Comparison of ENCODE assay signal across 8 mouse cellular contexts in genomic region chr4:154907833-154908232, GRCm38 (mm10). TPM values are rescaled to one million over a fixed set of nuclear protein-coding genes. Genes with fewer than 3 reads are reported as not detected.
DNase-seq lines count a peak whose midpoint lies in the region; ATAC-seq and TF ChIP-seq lines count a peak whose summit lies in the region.

No protein-coding gene starts in this region.

- no peaks in the 10 kb centered on the region for H3K4me1 ChIP-seq in forebrain, postnatal 0 days (ENCODE audit: insufficient read depth)
- H3K4me1 ChIP-seq in hindbrain, embryonic 16.5 days (ENCODE audit: control insufficient read depth, insufficient read depth, low read depth, low read length), result peaks cover 4% of the 10 kb centered on the region

- H3K9me3 ChIP-seq in forebrain, postnatal 0 days (ENCODE audit: low read length), result no peaks in the 10 kb centered on the region
- no peaks in the 10 kb centered on the region for H3K9me3 ChIP-seq in hindbrain, embryonic 16.5 days (ENCODE audit: control insufficient read depth, low read length)

- peak; percentile 75 for ATAC-seq in forebrain, postnatal 0 days
- ATAC-seq in hindbrain, embryonic 16.5 days, result no peak

- 45% methylated on average over 17 of the region's 17 CpGs for WGBS in forebrain, postnatal 0 days
- WGBS in hindbrain, embryonic 16.5 days, result 45% methylated on average over 17 of the region's 17 CpGs

- no peak overlapping the region for H3K9ac ChIP-seq in forebrain, postnatal 0 days
- H3K9ac ChIP-seq in hindbrain, embryonic 16.5 days (ENCODE audit: low read depth, low read length), result peak overlapping the region; percentile 47; the same call in 1 of the 2 replicates

- H3K27me3 ChIP-seq in forebrain, postnatal 0 days (ENCODE audit: insufficient read depth, low read length), result no peaks in the 10 kb centered on the region
- no peaks in the 10 kb centered on the region for H3K27me3 ChIP-seq in hindbrain, embryonic 16.5 days (replicated peaks; ENCODE audit: control insufficient read depth, insufficient read depth, low read length)

- no peak overlapping the region for H3K27ac ChIP-seq in forebrain, postnatal 0 days (ENCODE audit: low read depth, low read length)
- peak overlapping the region; percentile 23; the same call in 1 of the 2 replicates for H3K27ac ChIP-seq in hindbrain, embryonic 16.5 days (ENCODE audit: low read depth, low read length)

- DNase-seq in gastrocnemius, adult 18-20 months (ENCODE audit: low spot score), result peak; percentile 69
- no peak for DNase-seq in gastrocnemius, adult 8-10 months (ENCODE audit: low spot score in 2 of 2)
- peak; percentile 83 for DNase-seq in cerebellum, adult 9-10 months
- DNase-seq in forebrain, postnatal 0 days, result peak; percentile 82
- peak; percentile 57 to 65 for DNase-seq in layer of hippocampus, postnatal 36 days
- DNase-seq in lung, postnatal 14 days, result peak; percentile 82
- peak; percentile 57 for DNase-seq in retina, postnatal 7 days (ENCODE audit: low read depth, low spot score)

- TF ChIP-seq CTCF in forebrain, postnatal 0 days (IDR thresholded peaks at IDR 0.05; ENCODE audit: low read depth), result peak; percentile 84

- no peak overlapping the region for H3K4me3 ChIP-seq in forebrain, postnatal 0 days (ENCODE audit: low read depth, low read length)
- no peak overlapping the region for H3K4me3 ChIP-seq in hindbrain, embryonic 16.5 days (ENCODE audit: low read length)

- no peaks in the 10 kb centered on the region for H3K36me3 ChIP-seq in forebrain, postnatal 0 days (ENCODE audit: insufficient read depth)
- H3K36me3 ChIP-seq in hindbrain, embryonic 16.5 days (ENCODE audit: control insufficient read depth, insufficient read depth, low read length), result no peaks in the 10 kb centered on the region

- H3K4me2 ChIP-seq in forebrain, postnatal 0 days (ENCODE audit: low read depth), result no peak overlapping the region
- H3K4me2 ChIP-seq in hindbrain, embryonic 16.5 days (ENCODE audit: low read length), result peak overlapping the region; percentile 19; the same call in 1 of the 2 replicates

RNA-seq across cellular contexts. Expression of gene Fam213b, which starts 8.9 kb away (rescaled TPM):
- total RNA-seq in gastrocnemius, adult 18-20 months (2021), result 10 to 100 TPM; 69.5 to 73.0 TPM
- total RNA-seq in gastrocnemius, adult 8-10 months (2022), result 10 to 100 TPM; 84.8 to 99.7 (median 97.8) TPM
- 30.8 and 41.2 TPM in 2 replicates for total RNA-seq in forebrain, postnatal 0 days (2014; rRNA removed)
- polyA plus RNA-seq in forebrain, postnatal 0 days (2015; fragmentation: Nextera tagmentation; extraction: Ambion mirVana), result 59.7 and 62.1 TPM in 2 replicates
- 67.8 and 80.1 TPM in 2 replicates for polyA plus RNA-seq in hindbrain, embryonic 16.5 days (2015; fragmentation: Nextera tagmentation; extraction: Ambion mirVana)
- total RNA-seq in layer of hippocampus, postnatal 36 days (2021), result 10 to 100 TPM; 40.4 to 45.9 TPM

RNA-seq across cellular contexts. Expression of gene Tnfrsf14, which starts 20.5 kb away (rescaled TPM):
- 1 to 10 TPM; 1.3 to 1.9 TPM for total RNA-seq in gastrocnemius, adult 18-20 months (2021)
- total RNA-seq in gastrocnemius, adult 8-10 months (2022), result 1 to 10 TPM; 1.2 to 3.5 (median 1.9) TPM
- 2.6 TPM in 1 of 2 replicates, not detected in the other for total RNA-seq in forebrain, postnatal 0 days (2014; rRNA removed)
- not detected in 2 replicates for polyA plus RNA-seq in forebrain, postnatal 0 days (2015; fragmentation: Nextera tagmentation; extraction: Ambion mirVana)
- 0.23 and 0.27 TPM in 2 replicates for polyA plus RNA-seq in hindbrain, embryonic 16.5 days (2015; fragmentation: Nextera tagmentation; extraction: Ambion mirVana)
- total RNA-seq in layer of hippocampus, postnatal 36 days (2021), result 1 to 10 TPM in 1 of 2 experiments, under 1 TPM in 1; 0.60 to 1.1 TPM

RNA-seq across cellular contexts. Expression of gene Mmel1, which starts 38.4 kb away (rescaled TPM):
- not detected for total RNA-seq in gastrocnemius, adult 18-20 months (2021)
- not detected for total RNA-seq in gastrocnemius, adult 8-10 months (2022)
- 0.43 and 1.5 TPM in 2 replicates for total RNA-seq in forebrain, postnatal 0 days (2014; rRNA removed)
- 0.39 and 0.74 TPM in 2 replicates for polyA plus RNA-seq in forebrain, postnatal 0 days (2015; fragmentation: Nextera tagmentation; extraction: Ambion mirVana)
- 0.70 and 0.93 TPM in 2 replicates for polyA plus RNA-seq in hindbrain, embryonic 16.5 days (2015; fragmentation: Nextera tagmentation; extraction: Ambion mirVana)
- total RNA-seq in layer of hippocampus, postnatal 36 days (2021), result under 1 TPM; 0.15 to 0.40 TPM

RNA-seq across cellular contexts. Expression of gene Hes5, which starts 52.9 kb away (rescaled TPM):
- not detected for total RNA-seq in gastrocnemius, adult 18-20 months (2021)
- not detected for total RNA-seq in gastrocnemius, adult 8-10 months (2022)
- 92.2 and 100 TPM in 2 replicates for total RNA-seq in forebrain, postnatal 0 days (2014; rRNA removed)
- 107 and 120 TPM in 2 replicates for polyA plus RNA-seq in forebrain, postnatal 0 days (2015; fragmentation: Nextera tagmentation; extraction: Ambion mirVana)
- polyA plus RNA-seq in hindbrain, embryonic 16.5 days (2015; fragmentation: Nextera tagmentation; extraction: Ambion mirVana), result 146 and 167 TPM in 2 replicates
- 10 to 100 TPM; 17.6 to 28.1 TPM for total RNA-seq in layer of hippocampus, postnatal 36 days (2021)

RNA-seq across cellular contexts. Expression of gene Pank4, which starts 56.1 kb away (rescaled TPM):
- total RNA-seq in gastrocnemius, adult 18-20 months (2021), result 10 to 100 TPM; 31.9 to 35.6 TPM
- 10 to 100 TPM; 28.2 to 31.7 (median 31.5) TPM for total RNA-seq in gastrocnemius, adult 8-10 months (2022)
- total RNA-seq in forebrain, postnatal 0 days (2014; rRNA removed), result 39.7 and 40.0 TPM in 2 replicates
- 20.4 and 22.6 TPM in 2 replicates for polyA plus RNA-seq in forebrain, postnatal 0 days (2015; fragmentation: Nextera tagmentation; extraction: Ambion mirVana)
- 37.8 and 39.5 TPM in 2 replicates for polyA plus RNA-seq in hindbrain, embryonic 16.5 days (2015; fragmentation: Nextera tagmentation; extraction: Ambion mirVana)
- total RNA-seq in layer of hippocampus, postnatal 36 days (2021), result 10 to 100 TPM; 40.6 to 40.8 TPM

Comparison
In these comparisons a context has a peak if more than half of its experiments do, and no peak if none do; other contexts are left out.
1. DNase-seq: peak in gastrocnemius, adult 18-20 months (single experiment), cerebellum, adult 9-10 months (single experiment), forebrain, postnatal 0 days (single experiment), layer of hippocampus, postnatal 36 days (2 of 2), lung, postnatal 14 days (single experiment) and retina, postnatal 7 days (single experiment); none in gastrocnemius, adult 8-10 months (0 of 2).